ENCODE assay signal across 11 mouse cellular contexts in the genomic region with DNA sequence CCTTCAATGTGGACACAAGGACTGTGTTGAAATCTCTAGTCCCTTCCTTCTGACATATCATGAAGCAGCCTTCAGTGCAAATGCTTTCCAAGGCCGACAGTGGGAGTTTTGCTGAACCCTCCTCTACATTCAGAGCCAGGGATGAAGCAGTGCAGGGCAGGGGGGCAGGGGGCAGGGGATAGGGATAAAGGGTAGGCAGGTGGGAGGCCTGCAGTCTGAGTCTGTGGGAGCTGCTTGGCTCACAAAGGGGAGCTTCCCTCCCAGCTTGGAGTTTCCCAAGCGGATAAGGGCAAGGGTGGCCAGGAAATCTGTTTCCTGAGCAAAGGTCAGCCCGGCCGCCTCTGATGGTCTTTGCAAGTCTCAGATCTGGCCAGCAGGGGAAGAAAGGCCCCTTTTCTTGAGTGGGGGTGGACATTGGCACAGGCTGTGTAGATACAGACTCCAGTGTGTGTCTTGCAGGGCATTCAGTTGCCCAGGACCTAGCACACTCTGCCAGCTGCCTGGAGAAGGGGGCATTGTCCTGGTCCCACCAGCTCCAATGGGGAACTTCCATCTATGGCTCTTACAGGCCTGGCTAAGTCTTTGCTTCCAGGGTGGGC. TPM values are rescaled to one million over a fixed set of nuclear protein-coding genes. Genes with fewer than 3 reads are reported as not detected.
A peak's percentile ranks its signal among the peaks of the same experiment; 100 is the strongest.
DNase-seq lines count a peak whose midpoint lies in the region; ATAC-seq and TF ChIP-seq lines count a peak whose summit lies in the region.
"Had no signal": no experiment of that assay in that cellular context is flagged by ENCODE, and none has a peak within 500 bp of the region (broad histone marks: within the 10 kb centered on the region; RNA-seq: fewer than 3 reads in every experiment).

No protein-coding gene starts in this region.

- peak; percentile 39; the same call in 1 of the 2 replicates for TF ChIP-seq CTCF in liver, adult 2 months (IDR thresholded peaks at IDR 0.05; ENCODE audit: low read depth, low read length)

- no peak overlapping the region for H3K4me3 ChIP-seq in hindbrain, embryonic 10.5 days
- no peak overlapping the region for H3K4me3 ChIP-seq in hindbrain, embryonic 12.5 days
- no peak overlapping the region for H3K4me3 ChIP-seq in liver, adult 2 months (ENCODE audit: insufficient read depth, low read depth, low read length)
- H3K4me3 ChIP-seq in liver, embryonic 11.5 days (ENCODE audit: low read depth, low read length) = no peak overlapping the region
- H3K4me3 ChIP-seq in brown adipose tissue, adult 24 weeks (ENCODE audit: insufficient read depth, low read depth, low read length) = no peak overlapping the region
- H3K4me3 ChIP-seq in hindbrain, embryonic 14.5 days (replicated peaks; ENCODE audit: low read length) = no peak overlapping the region
- H3K4me3 ChIP-seq: heart, embryonic 15.5 days; liver, embryonic 13.5 days had no signal

- no peaks in the 10 kb centered on the region for H3K9me3 ChIP-seq in hindbrain, embryonic 10.5 days
- no peaks in the 10 kb centered on the region for H3K9me3 ChIP-seq in hindbrain, embryonic 12.5 days (replicated peaks)
- no peaks in the 10 kb centered on the region for H3K9me3 ChIP-seq in liver, embryonic 11.5 days (ENCODE audit: control insufficient read depth, low read length)
- no peaks in the 10 kb centered on the region for H3K9me3 ChIP-seq in hindbrain, embryonic 14.5 days (ENCODE audit: control insufficient read depth, low read length)
- H3K9me3 ChIP-seq: heart, embryonic 15.5 days; liver, embryonic 13.5 days had no signal

- no peak overlapping the region for H3K9ac ChIP-seq in hindbrain, embryonic 12.5 days
- no peak overlapping the region for H3K9ac ChIP-seq in liver, adult 2 months (ENCODE audit: low read depth, low read length)
- no peak overlapping the region for H3K9ac ChIP-seq in liver, embryonic 11.5 days (ENCODE audit: low read depth, low read length)
- H3K9ac ChIP-seq in hindbrain, embryonic 14.5 days = no peak overlapping the region
- H3K9ac ChIP-seq: heart, embryonic 15.5 days; liver, embryonic 13.5 days had no signal

- H3K4me2 ChIP-seq in hindbrain, embryonic 12.5 days (replicated peaks) = no peak overlapping the region
- H3K4me2 ChIP-seq in liver, embryonic 11.5 days = no peak overlapping the region
- H3K4me2 ChIP-seq in hindbrain, embryonic 14.5 days (replicated peaks) = no peak overlapping the region
- H3K4me2 ChIP-seq: heart, embryonic 15.5 days; liver, embryonic 13.5 days had no signal

- peaks cover 40% of the 10 kb centered on the region for H3K4me1 ChIP-seq in hindbrain, embryonic 10.5 days (replicated peaks)
- peaks cover 13% of the 10 kb centered on the region for H3K4me1 ChIP-seq in hindbrain, embryonic 12.5 days
- no peaks in the 10 kb centered on the region for H3K4me1 ChIP-seq in liver, adult 2 months (ENCODE audit: control insufficient read depth, insufficient read depth, low read length)
- no peaks in the 10 kb centered on the region for H3K4me1 ChIP-seq in liver, embryonic 11.5 days (replicated peaks; ENCODE audit: control insufficient read depth, insufficient read depth, low read length)
- peaks cover 11% of the 10 kb centered on the region for H3K4me1 ChIP-seq in brown adipose tissue, adult 24 weeks (ENCODE audit: control insufficient read depth, insufficient read depth, insufficient read length, low read length)
- H3K4me1 ChIP-seq in hindbrain, embryonic 14.5 days (replicated peaks; ENCODE audit: control insufficient read depth, insufficient read depth, low read length) = 0 out of 2 replicates have a peak, but pooled peaks cover 4% of the 10 kb centered on the region
- H3K4me1 ChIP-seq: heart, embryonic 15.5 days; liver, embryonic 13.5 days had no signal

- no peaks in the 10 kb centered on the region for H3K79me2 ChIP-seq in liver, adult 2 months (ENCODE audit: control insufficient read depth, insufficient read depth, low read length)

- peaks cover 84% of the 10 kb centered on the region for H3K27me3 ChIP-seq in hindbrain, embryonic 10.5 days (ENCODE audit: insufficient read depth, poor library complexity, severe bottlenecking)
- H3K27me3 ChIP-seq in hindbrain, embryonic 12.5 days = peaks cover 26% of the 10 kb centered on the region
- no peaks in the 10 kb centered on the region for H3K27me3 ChIP-seq in liver, adult 2 months (ENCODE audit: control insufficient read depth, insufficient read depth, low read length)
- H3K27me3 ChIP-seq in liver, embryonic 11.5 days (replicated peaks; ENCODE audit: control insufficient read depth, insufficient read depth, low read length) = peaks cover 21% of the 10 kb centered on the region
- no peaks in the 10 kb centered on the region for H3K27me3 ChIP-seq in hindbrain, embryonic 14.5 days (ENCODE audit: control insufficient read depth, insufficient read depth, low read length)

- WGBS in hindbrain, embryonic 10.5 days = 32% methylated on average over 4 of the region's 4 CpGs
- WGBS in hindbrain, embryonic 12.5 days = 37% methylated on average over 4 of the region's 4 CpGs
- WGBS in liver, adult 2 months = 17% methylated on average over 4 of the region's 4 CpGs
- 37% methylated on average over 4 of the region's 4 CpGs for WGBS in liver, embryonic 11.5 days
- WGBS in hindbrain, embryonic 14.5 days = 44% methylated on average over 4 of the region's 4 CpGs

- TF ChIP-seq POLR2A in liver, adult 2 months (IDR thresholded peaks at IDR 0.05; ENCODE audit: extremely low read depth, insufficient read depth, low read length) = no peak

- no peaks in the 10 kb centered on the region for H3K36me3 ChIP-seq in hindbrain, embryonic 10.5 days
- H3K36me3 ChIP-seq in hindbrain, embryonic 12.5 days = no peaks in the 10 kb centered on the region
- no peaks in the 10 kb centered on the region for H3K36me3 ChIP-seq in liver, adult 2 months (ENCODE audit: control insufficient read depth, insufficient read depth, low read length)
- no peaks in the 10 kb centered on the region for H3K36me3 ChIP-seq in liver, embryonic 11.5 days (ENCODE audit: control insufficient read depth, insufficient read depth, low read length)
- H3K36me3 ChIP-seq in hindbrain, embryonic 14.5 days (replicated peaks; ENCODE audit: control insufficient read depth, insufficient read depth) = no peaks in the 10 kb centered on the region
- H3K36me3 ChIP-seq: heart, embryonic 15.5 days; liver, embryonic 13.5 days had no signal

- no peak for ATAC-seq in hindbrain, embryonic 12.5 days (ENCODE audit: low FRiP score)
- no peak for ATAC-seq in liver, embryonic 11.5 days (replicated peaks; ENCODE audit: low FRiP score)
- ATAC-seq in hindbrain, embryonic 14.5 days (ENCODE audit: low FRiP score) = peak; percentile 63; the same call in 1 of the 2 replicates
- no peak for ATAC-seq in monocyte, adult 5-6 weeks (replicated peaks; ENCODE audit: insufficient number of reproducible peaks, low FRiP score, low TSS enrichment, poor library complexity, severe bottlenecking)

- H3K27ac ChIP-seq in hindbrain, embryonic 10.5 days = peak overlapping the region; percentile 6
- no peak overlapping the region for H3K27ac ChIP-seq in hindbrain, embryonic 12.5 days
- no peak overlapping the region for H3K27ac ChIP-seq in liver, adult 2 months (replicated peaks; ENCODE audit: insufficient read depth, low read depth, low read length)
- H3K27ac ChIP-seq in liver, embryonic 11.5 days (ENCODE audit: low read depth, low read length) = no peak overlapping the region
- peak overlapping the region; percentile 32 for H3K27ac ChIP-seq in brown adipose tissue, adult 24 weeks (replicated peaks; ENCODE audit: low read depth, low read length)
- peak overlapping the region; percentile 63; the same call in 1 of the 2 replicates for H3K27ac ChIP-seq in hindbrain, embryonic 14.5 days
- H3K27ac ChIP-seq: heart, embryonic 15.5 days; liver, embryonic 13.5 days had no signal

- no peak for DNase-seq in hindbrain, embryonic 10.5 days (ENCODE audit: low spot score)
- peak; percentile 7 for DNase-seq in liver, adult 2 months (ENCODE audit: extremely low read depth, low read depth, low spot score)
- no peak for DNase-seq in liver, embryonic 11.5 days (ENCODE audit: low spot score)
- DNase-seq in hindbrain, embryonic 14.5 days (ENCODE audit: low spot score) = no peak
- DNase-seq: liver, embryonic 13.5 days; right cerebral cortex, postnatal 4 days had no signal

RNA-seq across cellular contexts. Expression of gene Rhcg, which starts 48.4 kb away (rescaled TPM):
- polyA plus RNA-seq in hindbrain, embryonic 10.5 days (2016; fragmentation: Nextera tagmentation; extraction: Ambion mirVana) = 0.12 and 0.67 TPM in 2 replicates
- 1.4 and 2.3 TPM in 2 replicates for polyA plus RNA-seq in hindbrain, embryonic 12.5 days (2016; fragmentation: Nextera tagmentation; extraction: Ambion mirVana)
- total RNA-seq in liver, adult 2 months (2014; rRNA removed) = not detected in 2 replicates
- not detected in 2 replicates for polyA plus RNA-seq in liver, adult 2 months (2012; rRNA removed)
- not detected in 2 replicates for polyA plus RNA-seq in liver, embryonic 11.5 days (2014; fragmentation: Nextera tagmentation; extraction: Ambion mirVana)
- polyA plus RNA-seq in brown adipose tissue, adult 24 weeks (2012; ENCODE audit: insufficient read depth, insufficient read length, missing spikeins) = not detected in 2 replicates
- polyA plus RNA-seq in hindbrain, embryonic 14.5 days (2014; fragmentation: Nextera tagmentation; extraction: Ambion mirVana) = 3.7 and 5.0 TPM in 2 replicates
- not detected in 3 replicates for total RNA-seq in monocyte, adult 5-6 weeks (2017)
- total RNA-seq: gastrocnemius, adult 18-20 months had no signal
- polyA plus RNA-seq: heart, embryonic 15.5 days had no signal

Comparison
In these comparisons a context has a peak if more than half of its experiments do, and no peak if none do; other contexts are left out.
1. H3K27ac ChIP-seq: peak in hindbrain, embryonic 10.5 days (single experiment), brown adipose tissue, adult 24 weeks (single experiment) and hindbrain, embryonic 14.5 days (single experiment); none in hindbrain, embryonic 12.5 days (single experiment), liver, adult 2 months (single experiment) and liver, embryonic 11.5 days (single experiment).